Mouse (Mus musculus): ENCODE measurements around the gene Esr2. TPM values are rescaled to one million over a fixed set of nuclear protein-coding genes. Genes with fewer than 3 reads are reported as not detected.

Gene Esr2
- polyA plus RNA-seq, 1 experiment, result 0.02 TPM

DNA sequence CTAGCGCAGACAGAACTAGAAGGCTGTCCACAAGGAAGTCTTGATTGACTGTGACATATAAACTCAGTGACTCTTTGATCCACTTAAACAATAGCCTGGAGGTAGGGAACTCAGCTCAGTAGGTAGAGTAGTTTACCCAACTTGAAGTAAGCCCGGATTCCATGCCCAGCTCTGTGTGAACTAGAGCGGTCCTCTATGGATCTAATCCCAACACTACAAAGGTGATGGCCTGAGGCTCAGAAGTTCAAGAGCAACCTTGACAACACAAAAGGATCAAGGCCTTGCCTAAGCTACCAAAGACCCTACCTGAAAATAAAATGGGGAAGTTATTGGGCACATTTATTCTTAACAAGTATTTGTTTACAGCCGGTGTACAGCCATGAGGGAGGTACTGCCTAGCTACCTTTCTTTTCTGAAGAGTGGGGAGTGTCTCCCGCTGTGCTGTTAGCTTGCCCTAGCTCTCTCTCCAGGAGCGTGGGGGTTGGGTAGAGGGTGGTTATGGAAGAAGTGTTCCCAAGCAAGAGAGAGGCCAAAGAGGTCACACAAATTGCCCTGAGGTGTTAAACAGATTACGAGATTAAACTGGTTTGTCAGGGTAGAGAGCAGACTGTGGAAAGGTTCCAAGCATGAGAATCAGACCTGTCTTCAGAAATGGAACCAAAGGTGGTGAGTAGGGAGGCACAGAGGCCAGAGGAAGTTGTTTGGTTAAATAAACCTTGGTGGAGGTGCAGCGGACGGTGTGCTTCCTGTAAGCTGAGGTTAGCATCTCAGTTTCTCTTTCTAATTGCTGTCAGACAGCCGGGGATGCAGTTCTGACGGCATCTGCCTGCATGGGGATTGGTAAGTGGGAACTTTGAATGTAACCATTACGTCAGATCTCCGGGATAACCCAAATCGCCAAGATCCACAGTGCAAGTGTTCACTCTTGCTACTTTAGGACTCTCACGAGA, 90.8 kb downstream of the Esr2 start:
- Histone ChIP-seq H3K4me3 (ENCODE audit: extremely low read depth, insufficient read depth, insufficient read length) (peak overlapping the region; percentile 55; the same call in 1 of the 2 replicates), H3K27ac (ENCODE audit: insufficient read depth, low read length) (peak overlapping the region; percentile 79), H3K36me3 (ENCODE audit: control insufficient read depth, insufficient read depth, low read length) (no peaks in the 10 kb centered on the region), H3K27me3 (ENCODE audit: control insufficient read depth, insufficient read depth, low read length) (no peaks in the 10 kb centered on the region), H3K4me1 (ENCODE audit: control insufficient read depth, insufficient read depth, insufficient read length) (peaks cover 11% of the 10 kb centered on the region; the same call in 1 of the 2 replicates)
- peak; percentile 40 to 52 for DNase-seq (ENCODE audit: low read depth in 1 of 2, low spot score in 2 of 2)
- TF ChIP-seq POLR2A (IDR thresholded peaks at IDR 0.05; ENCODE audit: low read depth, low read length), result no peak
- TF ChIP-seq CTCF (IDR thresholded peaks at IDR 0.05; ENCODE audit: extremely low read depth, insufficient read depth, insufficient read length, insufficient replicate concordance), result no peak
- 53% methylated on average over 15 of the region's 15 CpGs for WGBS

DNA sequence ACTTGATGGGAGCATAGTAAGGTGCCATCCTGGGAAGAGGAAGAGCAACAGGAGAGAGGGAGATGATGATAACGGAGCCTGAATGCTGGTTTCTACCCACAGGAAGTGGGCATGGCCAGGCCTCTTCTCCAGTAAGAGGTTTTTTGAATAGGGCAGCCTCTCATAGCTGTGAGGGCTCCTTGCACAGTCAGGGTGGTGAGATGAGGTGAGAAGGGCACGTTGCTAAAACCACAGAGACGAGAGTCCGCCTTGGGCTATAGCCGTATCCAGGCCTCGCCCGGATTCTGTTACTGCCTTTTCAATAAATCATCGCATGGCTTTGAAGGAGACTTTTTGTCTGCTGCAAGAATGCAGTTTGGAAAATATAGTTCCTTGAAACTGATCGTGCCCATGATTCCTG, 92.0 kb downstream of the Esr2 start:
- H3K4me1 ChIP-seq (ENCODE audit: control insufficient read depth, insufficient read depth, insufficient read length), result peaks cover 11% of the 10 kb centered on the region; the same call in 1 of the 2 replicates
- no peak overlapping the region for H3K27ac ChIP-seq (ENCODE audit: insufficient read depth, low read length)
- no peaks in the 10 kb centered on the region for H3K27me3 ChIP-seq (ENCODE audit: control insufficient read depth, insufficient read depth, low read length)
- H3K36me3 ChIP-seq (ENCODE audit: control insufficient read depth, insufficient read depth, low read length), result no peaks in the 10 kb centered on the region
- no peak for TF ChIP-seq POLR2A (IDR thresholded peaks at IDR 0.05; ENCODE audit: low read depth, low read length)
- TF ChIP-seq CTCF (IDR thresholded peaks at IDR 0.05; ENCODE audit: extremely low read depth, insufficient read depth, insufficient read length, insufficient replicate concordance), result no peak
- H3K4me3 ChIP-seq (ENCODE audit: extremely low read depth, insufficient read depth, insufficient read length), result no peak overlapping the region
- WGBS, result 36% methylated on average over 9 of the region's 9 CpGs
- no peak for DNase-seq (ENCODE audit: low read depth in 1 of 2, low spot score in 2 of 2)

DNA sequence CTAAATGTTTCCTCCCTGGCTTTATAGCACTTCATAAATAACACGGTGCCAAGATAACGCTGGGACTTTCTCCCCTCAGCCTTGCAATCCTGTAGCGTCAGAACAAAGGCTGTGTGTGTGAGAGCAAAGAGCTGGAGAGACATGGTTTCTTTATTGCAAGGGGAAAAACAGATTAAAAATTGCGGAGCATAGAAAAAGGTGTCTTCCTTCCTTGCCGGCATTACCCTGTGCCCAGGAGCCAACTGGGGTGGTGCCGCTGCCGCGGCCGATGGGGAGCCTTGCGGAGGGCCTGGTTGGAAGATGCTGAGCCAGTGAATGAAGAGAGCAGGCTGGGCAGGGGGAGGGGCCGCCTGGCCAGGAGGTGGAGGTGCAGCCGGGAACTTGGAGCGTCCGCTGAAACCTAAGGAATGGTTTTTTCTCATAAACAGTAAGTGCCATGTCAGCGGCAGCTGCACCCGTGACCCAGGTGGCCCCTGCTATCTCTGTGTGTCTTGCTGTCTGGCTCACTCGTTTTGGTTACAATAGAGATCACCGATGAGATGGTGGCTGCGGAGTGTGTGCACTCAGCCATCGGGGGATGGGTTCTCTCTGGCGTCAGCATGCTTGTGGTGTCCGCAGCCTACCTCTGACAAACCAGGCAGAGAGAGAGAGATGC, 95.4 kb downstream of the Esr2 start:
- H3K4me3 ChIP-seq (ENCODE audit: extremely low read depth, insufficient read depth, insufficient read length), result no peak overlapping the region
- no peak overlapping the region for H3K27ac ChIP-seq (ENCODE audit: insufficient read depth, low read length)
- H3K4me1 ChIP-seq (ENCODE audit: control insufficient read depth, insufficient read depth, insufficient read length), result peaks cover 6% of the 10 kb centered on the region; the same call in 1 of the 2 replicates
- DNase-seq (ENCODE audit: low read depth in 1 of 2, low spot score in 2 of 2), result no peak
- no peaks in the 10 kb centered on the region for H3K36me3 ChIP-seq (ENCODE audit: control insufficient read depth, insufficient read depth, low read length)
- TF ChIP-seq POLR2A (IDR thresholded peaks at IDR 0.05; ENCODE audit: low read depth, low read length), result no peak
- no peak for TF ChIP-seq CTCF (IDR thresholded peaks at IDR 0.05; ENCODE audit: extremely low read depth, insufficient read depth, insufficient read length, insufficient replicate concordance)
- no peaks in the 10 kb centered on the region for H3K27me3 ChIP-seq (ENCODE audit: control insufficient read depth, insufficient read depth, low read length)
- WGBS, result 67% methylated on average over 22 of the region's 22 CpGs

DNA sequence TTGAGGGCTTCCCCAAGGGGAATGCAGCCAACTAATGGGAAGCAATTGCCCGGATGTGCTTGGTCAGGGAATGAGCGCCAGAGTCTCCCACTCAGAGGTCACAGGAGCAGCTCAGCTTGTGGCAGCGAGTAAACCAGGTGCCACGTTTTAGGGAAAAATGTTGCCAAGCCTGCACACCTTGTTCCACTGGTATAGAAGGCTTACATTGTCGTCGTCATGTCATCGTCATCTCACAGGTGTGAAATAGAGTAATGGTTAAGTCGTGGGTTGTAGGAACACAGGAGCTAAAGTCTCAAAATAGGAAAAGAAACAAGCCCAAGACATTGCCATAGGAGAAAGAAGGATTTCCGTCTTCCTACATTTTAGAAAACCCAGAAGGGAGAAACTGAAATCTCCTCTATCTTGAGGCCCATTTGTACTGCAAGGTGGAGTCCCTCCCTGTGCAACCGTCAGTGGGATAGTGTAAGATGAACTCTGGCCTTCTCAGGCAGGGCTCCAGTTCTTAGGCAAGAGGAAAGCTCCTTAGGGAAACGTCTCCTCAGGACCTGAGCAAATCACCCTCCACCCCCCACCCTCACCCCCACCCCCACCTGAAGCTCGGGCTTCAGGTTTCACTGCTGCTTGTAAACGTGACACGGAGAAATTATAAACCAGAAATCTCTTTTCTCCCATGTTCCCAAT, 96.0 kb downstream of the Esr2 start:
- no peak for DNase-seq (ENCODE audit: low read depth in 1 of 2, low spot score in 2 of 2)
- no peak overlapping the region for H3K4me3 ChIP-seq (ENCODE audit: extremely low read depth, insufficient read depth, insufficient read length)
- TF ChIP-seq POLR2A (IDR thresholded peaks at IDR 0.05; ENCODE audit: low read depth, low read length), result no peak
- no peak for TF ChIP-seq CTCF (IDR thresholded peaks at IDR 0.05; ENCODE audit: extremely low read depth, insufficient read depth, insufficient read length, insufficient replicate concordance)
- 83% methylated on average over 14 of the region's 14 CpGs for WGBS
- no peak overlapping the region for H3K27ac ChIP-seq (ENCODE audit: insufficient read depth, low read length)
- H3K27me3 ChIP-seq (ENCODE audit: control insufficient read depth, insufficient read depth, low read length), result no peaks in the 10 kb centered on the region
- H3K36me3 ChIP-seq (ENCODE audit: control insufficient read depth, insufficient read depth, low read length), result no peaks in the 10 kb centered on the region
- peaks cover 2% of the 10 kb centered on the region; the same call in 1 of the 2 replicates for H3K4me1 ChIP-seq (ENCODE audit: control insufficient read depth, insufficient read depth, insufficient read length)

DNA sequence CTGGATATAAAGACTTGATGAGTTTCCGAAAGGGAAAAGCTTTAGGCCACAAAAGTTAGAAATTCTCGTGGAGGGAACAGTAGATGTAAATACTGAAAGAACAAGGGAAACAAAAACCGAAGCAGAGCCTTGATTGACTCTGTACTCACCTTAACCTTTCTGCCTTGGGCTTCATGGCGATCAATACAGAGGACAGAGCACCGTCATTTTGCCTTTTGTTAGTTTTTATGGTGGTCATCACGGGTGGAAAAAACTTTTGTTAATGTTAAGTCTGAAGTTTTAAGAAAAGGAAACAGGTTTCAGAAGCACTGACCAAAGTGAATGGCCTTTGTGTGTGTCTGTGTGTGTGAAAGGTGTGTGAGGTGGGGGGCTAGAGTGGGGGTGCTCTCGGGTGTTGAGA, 103.1 kb downstream of the Esr2 start:
- no peaks in the 10 kb centered on the region for H3K4me1 ChIP-seq (ENCODE audit: control insufficient read depth, insufficient read depth, insufficient read length)
- 90% methylated on average over 7 of the region's 7 CpGs for WGBS
- DNase-seq (ENCODE audit: low read depth in 1 of 2, low spot score in 2 of 2), result no peak
- no peak overlapping the region for H3K4me3 ChIP-seq (ENCODE audit: extremely low read depth, insufficient read depth, insufficient read length)
- TF ChIP-seq CTCF (IDR thresholded peaks at IDR 0.05; ENCODE audit: extremely low read depth, insufficient read depth, insufficient read length, insufficient replicate concordance), result no peak
- no peaks in the 10 kb centered on the region for H3K27me3 ChIP-seq (ENCODE audit: control insufficient read depth, insufficient read depth, low read length)
- H3K27ac ChIP-seq (ENCODE audit: insufficient read depth, low read length), result no peak overlapping the region
- no peaks in the 10 kb centered on the region for H3K36me3 ChIP-seq (ENCODE audit: control insufficient read depth, insufficient read depth, low read length)

DNA sequence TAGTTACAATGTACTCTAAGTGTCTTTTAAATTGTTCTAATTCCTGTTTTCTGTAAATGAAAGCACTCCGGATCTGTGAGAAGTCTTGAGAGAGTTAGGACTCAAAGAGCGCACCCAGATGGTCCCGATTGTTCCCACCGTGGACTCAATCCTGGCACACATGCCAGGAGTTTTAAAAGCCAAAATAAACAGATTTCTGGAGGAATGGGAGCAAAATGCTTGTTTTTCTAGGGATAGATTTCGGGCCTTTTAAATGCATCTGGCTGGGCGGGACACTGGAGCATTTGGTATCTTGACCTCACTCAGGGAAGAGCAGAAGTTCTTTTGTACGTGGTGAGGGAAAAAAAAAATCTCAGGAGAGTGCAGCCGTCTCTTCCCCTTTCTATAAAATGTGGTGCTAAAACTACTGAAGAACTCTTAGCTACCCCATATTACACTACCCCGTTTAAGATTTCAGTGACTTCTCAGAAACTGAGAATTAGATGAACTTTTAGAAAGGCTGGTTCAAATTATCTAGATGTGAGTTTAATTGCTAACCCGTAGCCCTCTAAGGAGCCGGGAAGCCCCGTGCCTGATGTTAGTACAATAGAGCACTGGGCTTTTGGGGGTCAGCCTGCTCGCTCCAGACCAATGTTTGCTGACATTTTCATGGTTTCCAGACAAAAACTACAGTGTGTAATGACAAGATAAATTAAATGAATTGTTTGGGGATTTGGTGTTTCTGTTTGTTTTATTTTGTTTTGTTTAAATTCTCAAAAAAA, 103.8 kb downstream of the Esr2 start:
- H3K4me1 ChIP-seq (ENCODE audit: control insufficient read depth, insufficient read depth, insufficient read length), result no peaks in the 10 kb centered on the region
- H3K36me3 ChIP-seq (ENCODE audit: control insufficient read depth, insufficient read depth, low read length), result no peaks in the 10 kb centered on the region
- H3K27ac ChIP-seq (ENCODE audit: insufficient read depth, low read length), result no peak overlapping the region
- TF ChIP-seq POLR2A (IDR thresholded peaks at IDR 0.05; ENCODE audit: low read depth, low read length) (no peak), CTCF (IDR thresholded peaks at IDR 0.05; ENCODE audit: extremely low read depth, insufficient read depth, insufficient read length, insufficient replicate concordance) (no peak)
- no peak overlapping the region for H3K4me3 ChIP-seq (ENCODE audit: extremely low read depth, insufficient read depth, insufficient read length)
- WGBS, result 78% methylated on average over 13 of the region's 13 CpGs
- no peaks in the 10 kb centered on the region for H3K27me3 ChIP-seq (ENCODE audit: control insufficient read depth, insufficient read depth, low read length)
- DNase-seq (ENCODE audit: low read depth in 1 of 2, low spot score in 2 of 2), result no peak
